Mouse (Mus musculus): ENCODE data around the gene Gabarapl2. TPM values are rescaled to one million over a fixed set of nuclear protein-coding genes. Genes with fewer than 3 reads are reported as not detected.
"Not testable (repeated sequence)": the region's sequence is repeated elsewhere in the genome, so short reads cannot be mapped to it uniquely, and the experiment has no call there.

Gene Gabarapl2
- total RNA-seq, 2 experiments from 2014 or later = 105 to 106 TPM

GRCm38 (mm10) chr8:111934201-111934600, 6.3 kb upstream of the Gabarapl2 start:
- no peak for DNase-seq

- no peak for DNase-seq
These were observed 3.3 kb upstream of the Gabarapl2 start for GRCm38 (mm10) chr8:111937184-111937583.

GRCm38 (mm10) chr8:111938076-111938985, 2.2 kb upstream of the Gabarapl2 start:
- DNase-seq = not testable (repeated sequence)

GRCm38 (mm10) chr8:111939516-111940142, 874 bp upstream of the Gabarapl2 start:
- DNase-seq = peak; percentile 33

- DNase-seq = peak; percentile 17
These were observed 575 bp downstream of the Gabarapl2 start for GRCm38 (mm10) chr8:111941101-111941454.

- DNase-seq = no peak
These were observed 3.0 kb downstream of the Gabarapl2 start for GRCm38 (mm10) chr8:111943544-111943943.

GRCm38 (mm10) chr8:111947144-111947543, 6.6 kb downstream of the Gabarapl2 start:
- no peak for DNase-seq

GRCm38 (mm10) chr8:111947954-111948353, 7.5 kb downstream of the Gabarapl2 start:
- DNase-seq = no peak

- DNase-seq = no peak
These were observed 10.3 kb downstream of the Gabarapl2 start for GRCm38 (mm10) chr8:111950846-111951245.

GRCm38 (mm10) chr8:111951317-111951716, 10.8 kb downstream of the Gabarapl2 start:
- no peak for DNase-seq

GRCm38 (mm10) chr8:111951936-111952335, 11.4 kb downstream of the Gabarapl2 start:
- no peak for DNase-seq

- DNase-seq = no peak
These were observed 14.5 kb downstream of the Gabarapl2 start for GRCm38 (mm10) chr8:111954844-111955594.

- DNase-seq = no peak
These were observed 15.4 kb downstream of the Gabarapl2 start for GRCm38 (mm10) chr8:111955879-111956278.

- DNase-seq = no peak
These were observed 16.7 kb downstream of the Gabarapl2 start for GRCm38 (mm10) chr8:111957231-111957630.

GRCm38 (mm10) chr8:111960591-111961321, 20.3 kb downstream of the Gabarapl2 start:
- no peak for DNase-seq

GRCm38 (mm10) chr8:111961330-111961729, 20.8 kb downstream of the Gabarapl2 start:
- no peak for DNase-seq

- no peak for DNase-seq
These were observed 22.1 kb downstream of the Gabarapl2 start for GRCm38 (mm10) chr8:111962589-111962988.

GRCm38 (mm10) chr8:111963091-111963490, 22.6 kb downstream of the Gabarapl2 start:
- DNase-seq = no peak

GRCm38 (mm10) chr8:111963546-111963945, 23.0 kb downstream of the Gabarapl2 start:
- DNase-seq = no peak

- no peak for DNase-seq
These were observed 23.8 kb downstream of the Gabarapl2 start for GRCm38 (mm10) chr8:111964351-111964750.

- no peak for DNase-seq
These were observed 24.5 kb downstream of the Gabarapl2 start for GRCm38 (mm10) chr8:111964849-111965561.
